Mouse (Mus musculus): ENCODE data around the gene Prkcb.

Gene Prkcb

GRCm38 (mm10) chr7:122520850-122521638, 232.5 kb downstream of the Prkcb start:
- DNase-seq (ENCODE audit: low spot score) = no peak

DNA sequence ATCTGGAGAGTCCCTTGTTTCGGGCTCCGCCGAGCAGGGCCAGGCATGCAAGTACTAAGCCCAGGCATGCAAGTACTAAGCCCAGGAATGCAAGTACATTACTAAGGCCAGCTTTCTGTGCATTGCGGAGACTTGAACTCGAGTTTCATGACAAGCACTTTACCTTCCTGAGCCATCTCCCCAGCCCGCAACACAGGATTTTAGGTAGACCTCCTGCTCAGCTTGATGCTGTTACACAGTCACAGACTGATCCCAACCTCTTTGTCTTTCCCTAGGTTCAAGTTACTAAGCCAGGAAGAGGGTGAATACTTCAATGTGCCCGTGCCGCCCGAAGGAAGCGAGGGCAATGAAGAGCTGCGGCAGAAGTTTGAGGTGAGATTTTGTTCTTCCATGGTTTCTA, 239.7 kb downstream of the Prkcb start:
- DNase-seq (ENCODE audit: low spot score) = no peak

- no peak for DNase-seq (ENCODE audit: low spot score)
These were observed 240.1 kb downstream of the Prkcb start for GRCm38 (mm10) chr7:122528646-122529045.

- no peak for DNase-seq (ENCODE audit: low spot score)
These were observed 245.2 kb downstream of the Prkcb start for GRCm38 (mm10) chr7:122533566-122534360.

- no peak for DNase-seq (ENCODE audit: low spot score)
These were observed 256.1 kb downstream of the Prkcb start for GRCm38 (mm10) chr7:122544616-122545015.

DNA sequence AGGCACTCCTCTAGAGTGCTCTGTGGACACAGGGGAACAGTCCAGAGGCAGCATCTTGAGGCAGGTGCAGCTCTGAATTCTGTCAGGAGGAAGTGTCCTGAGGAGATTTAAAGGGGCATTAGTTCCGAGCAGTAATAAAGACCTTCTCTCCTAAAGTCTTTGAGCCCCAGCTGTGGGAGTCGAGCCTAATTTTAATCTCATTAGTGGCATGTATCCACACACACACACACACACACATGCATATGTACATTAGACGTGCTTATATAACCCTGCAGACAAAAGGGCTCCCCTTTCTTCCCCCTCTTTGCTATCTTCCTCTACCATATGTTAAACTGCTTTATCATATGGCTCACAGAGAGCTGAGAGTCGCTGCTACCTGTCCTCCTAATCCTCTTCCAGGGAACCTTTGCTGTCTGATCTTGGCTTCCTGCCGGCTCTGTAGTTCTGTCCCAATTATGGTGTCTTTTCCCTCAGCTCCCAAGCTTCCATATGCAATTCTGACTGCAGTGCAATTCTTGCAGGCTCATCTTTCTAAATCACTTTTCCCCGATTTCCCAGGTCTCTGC, 268.1 kb downstream of the Prkcb start:
- DNase-seq (ENCODE audit: low spot score) = no peak

- peak; percentile 14 for DNase-seq (ENCODE audit: low spot score)
These were observed 269.7 kb downstream of the Prkcb start for GRCm38 (mm10) chr7:122558085-122558811.

DNA sequence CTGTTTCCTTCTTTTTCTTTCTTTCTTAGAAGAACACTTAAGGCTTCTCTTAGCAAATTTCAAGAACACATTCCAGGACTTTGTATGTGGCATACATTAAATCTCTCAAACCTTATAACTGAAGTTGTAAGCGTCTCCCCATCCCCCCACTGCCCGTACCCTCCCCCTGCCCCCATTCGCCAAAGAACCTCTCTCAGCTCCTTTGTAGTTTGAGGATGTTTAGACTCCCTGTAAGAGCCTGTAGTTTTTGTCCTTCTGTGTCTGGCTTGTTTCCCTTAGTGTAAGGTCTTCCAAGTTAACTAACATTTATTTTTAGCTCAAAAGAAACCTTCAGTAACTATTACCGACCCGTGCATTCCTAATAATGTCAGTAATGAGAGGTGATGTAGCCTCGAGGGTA, 270.4 kb downstream of the Prkcb start:
- no peak for DNase-seq (ENCODE audit: low spot score)

- no peak for DNase-seq (ENCODE audit: low spot score)
These were observed 274.0 kb downstream of the Prkcb start for GRCm38 (mm10) chr7:122562586-122562985.

GRCm38 (mm10) chr7:122565371-122565770, 276.8 kb downstream of the Prkcb start:
- DNase-seq (ENCODE audit: low spot score) = no peak

GRCm38 (mm10) chr7:122566011-122566410, 277.5 kb downstream of the Prkcb start:
- DNase-seq (ENCODE audit: low spot score) = no peak

- DNase-seq (ENCODE audit: low spot score) = no peak
These were observed 280.2 kb downstream of the Prkcb start for GRCm38 (mm10) chr7:122568787-122569186.

GRCm38 (mm10) chr7:122570407-122570806, 281.9 kb downstream of the Prkcb start:
- DNase-seq (ENCODE audit: low spot score) = no peak

GRCm38 (mm10) chr7:122573101-122573635, 284.6 kb downstream of the Prkcb start:
- no peak for DNase-seq (ENCODE audit: low spot score)

- no peak for DNase-seq (ENCODE audit: low spot score)
These were observed 285.9 kb downstream of the Prkcb start for GRCm38 (mm10) chr7:122574418-122574817.

- no peak for DNase-seq (ENCODE audit: low spot score)
These were observed 286.5 kb downstream of the Prkcb start for GRCm38 (mm10) chr7:122575056-122575455.

- DNase-seq (ENCODE audit: low spot score) = peak; percentile 18
These were observed 287.0 kb downstream of the Prkcb start for GRCm38 (mm10) chr7:122575506-122575905.

GRCm38 (mm10) chr7:122577571-122577970, 289.0 kb downstream of the Prkcb start:
- no peak for DNase-seq (ENCODE audit: low spot score)

DNA sequence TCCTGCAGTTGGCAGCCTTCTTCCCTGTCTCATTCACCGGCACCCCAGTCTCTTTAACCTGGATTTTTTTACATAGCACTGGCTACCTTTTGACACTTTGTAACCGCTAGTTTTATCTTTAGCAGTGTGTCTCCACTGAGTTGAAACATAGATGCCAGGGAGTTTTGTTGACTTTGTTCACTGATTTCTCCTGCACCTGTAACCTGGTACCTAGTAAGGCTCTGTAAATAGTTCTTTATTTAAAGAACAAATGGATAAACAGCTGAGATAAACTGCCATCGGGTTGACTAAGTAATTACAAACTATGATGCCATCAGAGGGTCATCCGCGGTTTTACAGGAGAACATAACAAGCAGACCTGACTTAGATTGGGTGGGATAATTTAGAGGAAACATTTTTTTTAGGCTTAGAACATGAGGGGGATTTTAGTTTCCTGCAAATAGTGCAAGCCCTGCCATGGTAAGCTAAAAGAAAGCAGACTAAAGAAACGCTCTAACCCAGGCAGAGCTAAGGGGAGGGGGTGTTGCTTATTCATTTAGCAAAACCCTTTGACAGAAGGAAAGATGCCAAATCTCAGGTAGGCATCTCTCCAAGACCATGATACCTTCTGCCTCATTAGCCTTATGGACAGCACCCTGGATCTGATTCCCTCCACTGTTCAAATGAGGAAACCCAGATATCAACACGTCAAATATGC, 291.1 kb downstream of the Prkcb start:
- no peak for DNase-seq (ENCODE audit: low spot score)

GRCm38 (mm10) chr7:122580158-122580475, 291.6 kb downstream of the Prkcb start:
- no peak for DNase-seq (ENCODE audit: low spot score)

GRCm38 (mm10) chr7:122584421-122585151, 296.0 kb downstream of the Prkcb start:
- no peak for DNase-seq (ENCODE audit: low spot score)

Data from embryo, embryonic 10 days (tissue).